Mouse (Mus musculus): ENCODE measurements around the gene Mknk1. TPM values are rescaled to one million over a fixed set of nuclear protein-coding genes. Genes with fewer than 3 reads are reported as not detected.

Mknk1 gene
- total RNA-seq, 2 experiments from 2014 or later = 39.0 to 48.8 TPM

DNA sequence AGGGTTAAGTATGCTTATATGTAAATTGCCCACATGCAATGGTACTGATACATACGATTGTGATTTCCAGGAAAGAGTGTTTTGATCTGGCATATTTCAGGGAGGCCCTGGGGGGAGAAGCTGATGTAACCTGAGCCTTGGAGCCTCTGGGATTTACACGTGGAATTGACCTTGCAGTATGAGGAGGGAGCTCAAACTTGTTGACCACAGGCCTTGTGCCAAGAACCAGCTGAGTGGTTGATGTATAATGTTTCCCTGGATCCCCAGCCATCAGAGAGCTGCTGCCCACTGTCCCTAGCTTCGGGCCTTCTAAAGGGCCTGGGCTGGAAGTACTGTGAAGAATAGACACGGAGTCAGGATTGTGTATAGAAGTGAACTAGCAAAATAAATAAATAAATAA is 958 bp downstream of the Mknk1 start:
- no peak for ATAC-seq (replicated peaks; ENCODE audit: poor library complexity, severe bottlenecking)

- ATAC-seq (replicated peaks; ENCODE audit: poor library complexity, severe bottlenecking) = no peak
Measured at GRCm38 (mm10) chr4:115840842-115841241, 1.8 kb downstream of the Mknk1 start.

GRCm38 (mm10) chr4:115846656-115847055 is 7.7 kb downstream of the Mknk1 start:
- no peak for ATAC-seq (replicated peaks; ENCODE audit: poor library complexity, severe bottlenecking)

- peak; percentile 89 for ATAC-seq (replicated peaks; ENCODE audit: poor library complexity, severe bottlenecking)
Measured at GRCm38 (mm10) chr4:115847377-115847776, 8.4 kb downstream of the Mknk1 start.

DNA sequence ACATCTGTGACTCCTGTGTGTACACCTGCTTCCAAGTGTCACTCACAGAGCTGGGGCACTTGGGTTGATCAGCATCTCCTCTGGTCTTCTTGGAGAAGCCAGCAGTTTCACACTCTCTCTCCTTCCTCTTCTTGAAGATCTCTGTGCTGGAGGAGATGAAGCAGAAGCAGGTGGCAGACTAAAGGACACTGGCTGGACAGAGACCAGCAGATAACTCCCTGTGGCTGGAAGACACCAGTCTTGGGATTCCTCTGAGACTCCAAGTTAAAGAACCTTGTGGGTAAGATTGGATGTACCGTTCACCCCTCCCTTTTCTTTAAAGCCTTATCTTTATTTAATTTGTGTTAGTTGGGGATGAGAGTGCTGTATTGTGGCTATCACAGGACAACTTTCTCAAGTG is 9.1 kb downstream of the Mknk1 start:
- peak; percentile 49 for ATAC-seq (replicated peaks; ENCODE audit: poor library complexity, severe bottlenecking)

GRCm38 (mm10) chr4:115848990-115849677 is 10.1 kb downstream of the Mknk1 start:
- peak; percentile 20 for ATAC-seq (replicated peaks; ENCODE audit: poor library complexity, severe bottlenecking)

DNA sequence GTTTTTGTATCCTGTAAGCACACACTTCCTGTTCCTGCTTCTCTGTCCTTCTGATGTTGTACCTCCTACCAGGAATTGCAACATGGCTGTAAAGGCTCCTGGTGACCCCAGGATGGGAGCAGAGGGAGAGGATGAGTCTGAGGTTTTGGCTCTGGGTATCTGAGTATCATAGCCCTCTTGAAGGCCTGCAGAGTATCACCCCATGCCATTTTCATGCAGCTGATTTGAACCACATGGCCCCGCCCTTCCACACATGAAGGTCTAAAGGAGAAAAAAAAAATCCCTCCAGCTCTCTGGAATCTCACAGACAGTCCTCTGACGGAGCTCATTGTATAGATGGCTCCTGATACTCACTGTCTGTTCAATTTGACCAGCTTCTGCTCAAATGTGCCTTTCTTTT is 11.1 kb downstream of the Mknk1 start:
- ATAC-seq (replicated peaks; ENCODE audit: poor library complexity, severe bottlenecking) = peak; percentile 31

- no peak for ATAC-seq (replicated peaks; ENCODE audit: poor library complexity, severe bottlenecking)
Measured at GRCm38 (mm10) chr4:115850631-115851030, 11.6 kb downstream of the Mknk1 start.

DNA sequence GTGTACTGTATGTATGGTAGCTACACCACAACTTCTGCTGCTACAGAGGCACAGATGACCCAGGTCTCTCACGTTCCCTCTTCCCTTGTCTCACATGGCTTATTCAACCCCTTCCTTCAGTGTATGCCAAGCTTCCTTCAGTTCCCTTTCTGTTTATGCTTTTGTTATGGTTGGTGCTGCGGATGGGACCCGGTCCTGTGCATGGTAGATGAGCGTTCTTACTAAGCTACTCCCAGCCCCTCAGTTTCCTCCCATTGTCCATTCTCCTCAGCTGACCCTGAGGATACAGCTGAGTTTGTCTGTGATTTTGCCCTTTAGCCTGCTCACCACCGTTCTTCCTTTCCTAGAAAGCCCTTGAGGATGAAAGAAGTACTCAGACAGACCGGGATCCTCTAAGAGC is 12.6 kb downstream of the Mknk1 start:
- ATAC-seq (replicated peaks; ENCODE audit: poor library complexity, severe bottlenecking) = no peak

- no peak for ATAC-seq (replicated peaks; ENCODE audit: poor library complexity, severe bottlenecking)
Measured at GRCm38 (mm10) chr4:115855100-115855499, 16.1 kb downstream of the Mknk1 start.

- no peak for ATAC-seq (replicated peaks; ENCODE audit: poor library complexity, severe bottlenecking)
Measured at GRCm38 (mm10) chr4:115855609-115856008, 16.6 kb downstream of the Mknk1 start.

DNA sequence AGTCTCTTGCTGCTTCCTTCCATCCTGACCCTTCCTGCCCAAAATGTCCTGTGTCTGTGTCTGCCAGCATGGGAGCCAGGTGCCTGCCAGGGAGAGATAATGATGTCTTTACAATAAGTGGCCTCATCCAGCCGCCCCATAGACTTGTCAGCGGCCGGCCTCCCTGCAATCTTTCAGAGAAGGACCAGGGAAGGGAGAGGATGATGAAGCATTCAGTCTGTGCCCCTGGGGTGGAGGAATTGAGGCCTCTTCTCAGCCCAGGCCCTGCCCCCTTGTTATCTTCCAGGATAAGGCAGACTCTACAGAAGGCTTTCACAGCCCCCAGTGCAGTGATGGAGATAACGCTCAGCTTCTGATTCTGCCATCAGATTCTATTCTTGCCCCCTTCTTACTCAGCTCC is 17.3 kb downstream of the Mknk1 start:
- no peak for ATAC-seq (replicated peaks; ENCODE audit: poor library complexity, severe bottlenecking)

- ATAC-seq (replicated peaks; ENCODE audit: poor library complexity, severe bottlenecking) = peak; percentile 98
Measured at GRCm38 (mm10) chr4:115857293-115857883, 18.4 kb downstream of the Mknk1 start.

- ATAC-seq (replicated peaks; ENCODE audit: poor library complexity, severe bottlenecking) = no peak
Measured at GRCm38 (mm10) chr4:115863352-115863751, 24.4 kb downstream of the Mknk1 start.

DNA sequence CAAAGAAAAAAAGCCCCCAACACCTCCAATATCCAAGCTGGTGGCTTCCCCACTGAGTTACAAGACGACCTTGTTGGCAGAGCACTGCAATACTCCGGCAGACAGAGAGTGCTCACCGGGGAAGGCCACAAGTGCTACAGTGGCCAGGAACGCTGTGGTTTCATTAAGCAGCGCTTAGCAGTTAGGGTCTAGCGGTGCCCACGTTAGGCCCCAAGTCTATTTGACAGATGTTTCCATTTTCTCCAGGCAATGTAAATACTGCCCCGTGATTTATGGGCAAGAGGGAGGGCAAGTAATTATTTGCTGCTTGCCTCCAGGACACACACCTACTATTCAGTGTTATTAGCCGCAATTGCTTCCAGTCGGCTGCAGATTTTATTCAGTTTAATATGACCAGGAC is 24.9 kb downstream of the Mknk1 start:
- ATAC-seq (replicated peaks; ENCODE audit: poor library complexity, severe bottlenecking) = no peak

GRCm38 (mm10) chr4:115869512-115870210 is 30.7 kb downstream of the Mknk1 start:
- ATAC-seq (replicated peaks; ENCODE audit: poor library complexity, severe bottlenecking) = no peak

DNA sequence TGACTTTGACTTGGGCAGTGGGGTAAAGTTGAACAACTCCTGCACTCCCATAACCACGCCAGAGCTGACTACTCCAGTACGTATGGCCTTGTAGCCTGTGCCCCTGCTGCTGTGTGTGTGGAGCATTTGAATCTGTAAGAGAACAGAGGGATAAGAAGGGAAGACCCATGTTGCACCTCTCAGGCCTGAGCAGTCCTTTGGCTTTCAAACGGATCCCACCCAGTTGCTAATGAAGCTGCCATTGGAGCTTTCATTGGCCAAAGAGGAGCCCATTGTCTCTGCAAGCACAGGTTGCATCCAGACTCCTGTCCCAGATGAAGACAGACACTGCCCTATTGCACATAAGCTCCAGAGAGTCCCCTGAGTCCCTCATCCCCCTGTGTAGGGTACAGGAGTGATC is 34.2 kb downstream of the Mknk1 start:
- no peak for ATAC-seq (replicated peaks; ENCODE audit: poor library complexity, severe bottlenecking)

DNA sequence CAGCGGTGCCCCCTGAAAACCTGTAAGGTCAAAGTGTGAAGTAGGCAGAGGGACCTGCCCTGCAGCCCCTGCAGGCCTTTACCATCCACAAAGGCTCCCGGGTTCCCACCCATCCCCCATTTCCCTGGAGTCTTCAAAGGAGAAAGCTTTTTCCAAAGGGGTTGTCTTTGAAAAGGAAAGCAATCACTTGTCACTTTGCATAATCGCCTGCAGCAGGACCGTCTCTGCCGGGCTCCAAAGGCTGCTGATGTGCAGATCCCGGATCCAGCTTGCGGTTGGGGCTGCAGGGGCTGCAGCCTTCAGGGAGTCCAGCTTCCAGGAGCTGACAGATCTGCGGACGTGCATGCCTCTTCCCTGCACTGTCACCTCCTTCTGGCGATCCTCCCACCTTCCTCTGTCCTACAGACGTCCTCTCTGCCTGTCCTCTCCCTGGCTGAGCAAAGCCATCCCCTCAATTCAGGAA is 39.2 kb downstream of the Mknk1 start:
- ATAC-seq (replicated peaks; ENCODE audit: poor library complexity, severe bottlenecking) = no peak

- ATAC-seq (replicated peaks; ENCODE audit: poor library complexity, severe bottlenecking) = no peak
Measured at GRCm38 (mm10) chr4:115878828-115879227, 39.8 kb downstream of the Mknk1 start.

DNA sequence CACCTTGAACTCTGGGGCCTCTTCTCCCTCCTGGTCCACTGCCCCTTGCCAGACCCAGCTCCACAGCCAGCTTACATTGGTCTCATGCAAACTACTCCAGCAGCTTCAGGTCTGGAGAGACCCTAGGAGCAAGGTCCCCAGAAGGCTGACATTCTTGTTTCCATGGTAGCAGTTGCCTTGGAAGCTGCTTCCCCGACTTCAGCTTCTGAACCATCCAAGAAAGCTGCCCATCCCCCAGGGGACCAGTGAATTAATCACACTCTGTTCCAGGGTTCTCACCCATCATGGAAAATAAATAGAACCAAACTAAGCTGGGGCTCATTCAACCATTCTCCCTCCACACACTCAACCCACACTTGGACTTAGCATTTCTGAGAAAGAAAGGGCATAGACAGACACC is 42.2 kb downstream of the Mknk1 start:
- no peak for ATAC-seq (replicated peaks; ENCODE audit: poor library complexity, severe bottlenecking)

GRCm38 (mm10) chr4:115882195-115882594 is 43.2 kb downstream of the Mknk1 start:
- no peak for ATAC-seq (replicated peaks; ENCODE audit: poor library complexity, severe bottlenecking)

DNA sequence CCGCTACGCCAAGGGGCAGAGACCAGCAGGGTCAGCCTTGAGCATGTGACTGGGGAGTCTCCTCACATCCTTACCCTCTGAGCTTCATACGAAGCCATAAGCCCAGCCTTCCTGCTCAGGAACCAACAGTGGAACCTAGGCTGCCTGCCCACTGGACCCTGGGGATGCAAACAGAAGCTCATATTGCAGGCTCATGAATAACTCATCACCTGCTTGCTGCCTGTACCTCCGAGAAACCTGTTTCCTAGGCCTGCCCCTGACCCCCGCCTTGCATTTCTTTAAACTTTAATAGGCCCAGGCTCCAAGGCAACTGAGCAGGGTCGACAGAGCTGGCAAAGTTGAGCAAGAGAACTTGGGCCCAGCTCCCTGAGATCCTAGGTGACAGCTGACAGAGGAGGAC is 45.0 kb downstream of the Mknk1 start, which contains the start of gene Kncn:
Gene Kncn, plus strand, starts transcription at position 379 of the 400 bp plus-strand sequence.
- ATAC-seq (replicated peaks; ENCODE audit: poor library complexity, severe bottlenecking) = no peak
